Mouse (Mus musculus): ENCODE data around the gene Ldlrad3. TPM values are rescaled to one million over a fixed set of nuclear protein-coding genes. Genes with fewer than 3 reads are reported as not detected.

The Ldlrad3 gene
- total RNA-seq, 2 experiments from 2014 or later: 8.9 to 9.9 TPM

DNA sequence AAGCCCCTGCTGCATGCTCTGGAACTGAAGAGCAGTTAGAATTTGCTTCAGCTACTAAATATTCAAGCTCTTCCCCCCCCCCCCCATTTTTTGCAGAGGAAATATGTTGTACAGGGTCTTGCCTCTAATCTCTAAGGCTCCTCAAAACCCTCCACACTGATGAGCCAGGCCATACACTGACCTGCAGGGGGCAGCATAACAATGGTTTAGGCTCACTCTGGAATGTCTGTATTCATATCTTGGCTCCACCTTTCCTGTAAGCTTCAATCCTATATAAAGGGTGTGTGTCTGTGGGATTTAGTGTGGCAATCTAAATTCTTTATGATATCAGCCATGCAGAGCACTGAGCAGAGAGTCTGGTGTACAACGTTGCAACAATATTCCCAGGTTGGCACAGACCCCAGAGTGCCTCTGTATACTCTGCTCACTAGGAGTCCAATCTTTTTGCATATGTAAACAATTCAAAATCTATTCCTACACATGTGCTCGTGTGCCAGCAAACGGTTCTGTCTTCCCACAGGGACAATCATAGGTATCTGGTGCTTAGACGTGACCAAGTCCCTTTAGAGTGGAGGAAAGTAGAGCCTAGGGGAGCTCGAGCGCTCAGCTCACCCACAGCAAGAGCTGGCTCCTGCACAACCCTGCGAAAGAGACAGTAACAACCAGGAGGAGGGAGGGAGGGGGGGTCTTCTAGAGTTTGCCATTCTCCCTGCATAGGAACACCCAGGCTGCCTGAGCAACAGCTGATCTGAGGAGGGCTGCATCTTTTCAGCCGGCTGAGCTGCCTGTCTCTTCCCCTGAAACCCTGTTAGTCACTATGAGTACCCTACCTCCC, 94.5 kb downstream of the Ldlrad3 start:
- peak; percentile 73 to 78 for DNase-seq (ENCODE audit: low spot score in 2 of 2)
- intact Hi-C loops (cut with DNase I): loop anchor here (2.0 to 5.0 kb wide), 3 partner anchors 96 to 359 kb away; partner anchors contain the start of gene Ldlrad3

DNA sequence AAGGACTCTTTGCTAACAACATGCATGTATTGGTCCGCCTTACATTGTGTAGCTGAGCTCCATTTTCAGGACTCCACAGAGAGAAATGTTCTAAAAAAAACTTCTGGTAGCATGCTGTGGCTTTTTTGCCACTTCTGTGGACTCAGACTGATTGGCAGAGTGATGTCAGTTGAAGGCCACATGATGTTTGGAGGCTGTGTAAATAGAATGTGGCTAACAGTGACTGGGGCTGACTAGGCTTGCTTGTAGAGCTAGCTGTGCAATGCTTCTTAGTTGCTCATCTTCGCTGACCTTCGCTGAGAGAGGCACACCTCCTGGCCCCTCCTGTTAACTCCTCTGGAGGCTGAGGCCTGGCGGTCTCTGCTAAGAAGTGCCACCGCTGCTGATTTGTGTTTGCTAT, 98.4 kb downstream of the Ldlrad3 start:
- intact Hi-C loops (cut with DNase I): no loop called here
- DNase-seq (ENCODE audit: low spot score in 2 of 2): no peak

DNA sequence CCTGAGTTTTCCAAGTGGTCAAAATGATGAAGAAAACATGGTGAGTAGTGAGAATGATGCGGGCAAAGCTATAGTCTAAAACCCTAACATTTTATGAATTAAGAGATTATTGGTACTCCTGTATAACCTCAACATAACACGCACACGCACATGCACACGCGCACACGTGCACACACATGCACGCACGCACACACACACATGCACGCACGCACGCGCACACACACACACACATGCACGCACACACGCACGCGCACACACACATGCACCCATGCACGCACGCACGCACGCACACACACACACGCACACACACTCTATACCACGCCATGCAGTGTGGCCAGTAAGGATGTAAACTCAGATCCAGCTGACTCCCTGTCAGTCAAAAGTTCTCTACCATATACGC, 99.6 kb downstream of the Ldlrad3 start:
- no peak for DNase-seq (ENCODE audit: low spot score in 2 of 2)
- intact Hi-C loops (cut with DNase I): no loop called here

DNA sequence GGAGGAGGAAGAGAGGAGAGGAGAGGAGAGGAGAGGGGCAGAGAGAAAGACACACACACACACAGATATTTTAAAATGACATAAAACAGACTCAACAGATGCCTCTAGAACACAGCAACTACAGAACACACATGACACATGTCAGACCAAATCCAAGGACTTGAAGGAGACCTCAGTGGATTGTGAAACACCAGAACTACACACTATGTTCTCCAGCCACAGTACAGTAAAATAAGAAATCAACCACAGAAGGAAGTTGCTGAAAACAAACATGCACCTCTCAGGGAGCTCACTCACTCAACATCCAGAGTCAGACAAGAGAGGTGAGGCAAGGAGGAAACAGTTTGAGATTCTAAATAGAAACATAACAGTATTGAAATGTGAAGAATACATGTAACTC, 103.4 kb downstream of the Ldlrad3 start:
- no peak for DNase-seq (ENCODE audit: low spot score in 2 of 2)
- intact Hi-C loops (cut with DNase I): no loop called here

DNA sequence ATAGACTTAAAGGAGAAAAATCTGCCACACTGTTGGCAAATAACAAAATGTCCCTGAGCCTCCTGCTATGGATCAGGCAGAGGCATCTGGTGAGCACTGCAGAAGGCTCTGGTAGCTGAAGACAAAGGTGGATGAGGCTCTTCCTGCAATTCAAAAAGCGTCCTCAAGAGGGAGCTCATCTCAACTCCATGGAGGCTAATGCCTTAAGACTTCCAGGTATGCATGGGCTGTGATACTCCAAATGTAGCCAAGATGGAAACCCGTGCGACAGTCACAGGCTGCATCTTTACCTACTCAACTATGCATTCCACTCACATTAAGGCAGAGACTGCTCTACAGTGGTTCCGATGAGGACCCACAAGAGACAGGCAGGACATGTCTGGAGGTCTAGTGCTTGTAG, 108.6 kb downstream of the Ldlrad3 start:
- peak; percentile 71 to 77 for DNase-seq (ENCODE audit: low spot score in 2 of 2)
- intact Hi-C loops (cut with DNase I): no loop called here

DNA sequence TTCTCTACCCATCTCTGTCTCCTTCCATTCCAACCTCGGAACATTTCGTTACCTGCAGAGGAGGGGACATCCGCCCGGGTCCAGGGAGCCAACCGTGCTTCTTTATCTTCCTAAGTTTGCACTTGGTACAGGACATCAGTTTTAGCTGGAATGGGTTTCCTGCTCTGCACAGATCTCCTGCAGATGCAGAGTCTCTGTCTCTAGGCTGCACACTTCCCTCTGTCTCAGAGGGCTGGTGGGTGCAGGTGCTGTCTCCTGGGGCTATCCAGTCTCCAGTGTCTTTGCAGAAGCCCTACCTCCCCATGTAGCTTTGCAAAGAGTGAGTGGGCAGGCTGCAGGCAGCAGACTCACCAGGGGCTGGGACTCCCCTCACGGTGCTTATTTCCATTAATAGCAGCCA, 109.9 kb downstream of the Ldlrad3 start:
- no peak for DNase-seq (ENCODE audit: low spot score in 2 of 2)
- intact Hi-C loops (cut with DNase I): no loop called here

DNA sequence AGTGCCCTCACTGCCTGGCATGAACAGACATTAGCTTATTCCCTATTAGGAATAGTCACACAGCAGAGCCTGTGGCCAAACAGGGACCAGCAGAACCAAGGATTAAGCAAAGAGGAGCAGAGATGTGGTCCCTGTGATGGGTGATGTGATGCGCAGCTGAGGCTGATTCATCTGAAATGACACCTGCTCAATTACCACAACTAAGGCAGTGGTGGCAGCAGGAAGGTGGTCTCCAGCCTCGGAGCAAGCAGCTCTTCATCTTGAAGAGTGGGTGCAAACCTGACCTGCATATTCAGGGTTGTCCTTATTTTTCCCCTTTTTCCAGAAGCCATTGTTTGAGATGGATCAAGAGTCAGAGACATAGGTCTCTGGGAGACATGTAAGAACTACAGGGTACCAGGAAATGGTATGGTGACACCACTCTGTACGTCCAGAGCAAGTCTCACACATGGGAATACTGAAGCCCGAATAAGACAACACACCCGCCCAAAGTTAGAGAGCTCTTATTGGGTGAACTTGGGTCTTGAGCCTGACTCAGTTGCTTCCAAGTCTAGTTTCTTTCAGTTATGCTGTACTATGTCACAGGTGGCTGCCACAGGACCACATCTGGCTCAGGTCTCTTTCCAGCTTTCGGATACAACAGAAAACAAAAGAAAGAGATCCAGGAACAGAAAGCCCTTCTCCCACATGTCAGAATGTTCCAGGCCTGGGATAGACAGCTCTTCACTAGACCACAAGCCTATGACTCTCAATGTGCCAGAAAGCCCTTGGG, 112.7 kb downstream of the Ldlrad3 start:
- intact Hi-C loops (cut with DNase I): no loop called here
- DNase-seq (ENCODE audit: low spot score in 2 of 2): no peak

DNA sequence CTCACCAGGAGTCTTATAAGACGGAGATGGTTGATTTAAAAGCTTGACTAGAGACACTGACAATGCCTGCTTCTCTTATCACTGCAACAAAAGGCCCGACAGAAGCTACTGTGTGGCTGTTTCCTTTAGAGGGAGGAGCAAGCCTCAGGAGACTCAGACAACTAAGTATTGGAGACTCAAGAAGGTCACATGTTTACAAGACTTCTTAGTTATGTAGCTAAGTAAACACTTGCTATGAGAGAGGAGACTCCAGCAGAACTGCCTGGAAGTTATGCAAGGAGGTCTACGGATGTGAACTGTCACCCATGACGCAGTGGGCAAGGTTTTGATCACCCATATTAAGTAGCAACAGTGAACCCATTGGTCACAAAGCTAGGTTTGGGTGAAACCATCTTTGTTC, 113.3 kb downstream of the Ldlrad3 start:
- intact Hi-C loops (cut with DNase I): no loop called here
- DNase-seq (ENCODE audit: low spot score in 2 of 2): no peak

DNA sequence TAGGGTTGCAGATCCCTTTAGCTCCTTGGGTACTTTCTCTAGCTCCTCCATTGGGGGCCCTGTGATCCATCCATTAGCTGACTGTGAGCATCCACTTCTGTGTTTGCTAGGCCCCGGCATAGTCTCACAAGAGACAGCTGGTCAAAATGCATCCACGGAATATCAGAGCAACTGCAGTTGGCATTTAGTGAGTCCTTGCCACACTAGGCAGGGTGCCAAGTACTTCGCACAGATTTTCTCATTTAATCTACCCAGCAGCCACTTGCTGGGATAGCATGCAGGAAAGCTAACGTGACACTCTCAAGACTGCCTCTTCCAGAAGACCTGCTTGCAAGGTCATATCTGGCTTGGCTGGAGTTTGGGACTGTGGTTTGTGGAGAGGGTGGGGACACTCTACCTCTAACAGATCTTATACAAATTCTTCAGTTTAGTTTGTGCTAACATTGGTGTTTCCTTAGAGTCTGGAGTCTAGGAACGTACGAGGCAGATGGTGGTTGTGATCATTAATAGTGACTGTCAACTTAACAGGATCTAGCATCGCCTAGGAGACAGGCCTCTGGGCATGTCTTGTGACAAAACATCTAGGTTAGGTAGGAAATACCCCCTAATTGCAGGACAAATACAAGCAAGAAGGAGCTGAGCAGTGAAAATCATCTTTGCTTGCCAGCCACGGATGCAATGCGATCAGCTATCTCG, 115.0 kb downstream of the Ldlrad3 start:
- DNase-seq (ENCODE audit: low spot score in 2 of 2): peak in 1 of 2 experiments; percentile 23
- intact Hi-C loops (cut with DNase I): no loop called here

DNA sequence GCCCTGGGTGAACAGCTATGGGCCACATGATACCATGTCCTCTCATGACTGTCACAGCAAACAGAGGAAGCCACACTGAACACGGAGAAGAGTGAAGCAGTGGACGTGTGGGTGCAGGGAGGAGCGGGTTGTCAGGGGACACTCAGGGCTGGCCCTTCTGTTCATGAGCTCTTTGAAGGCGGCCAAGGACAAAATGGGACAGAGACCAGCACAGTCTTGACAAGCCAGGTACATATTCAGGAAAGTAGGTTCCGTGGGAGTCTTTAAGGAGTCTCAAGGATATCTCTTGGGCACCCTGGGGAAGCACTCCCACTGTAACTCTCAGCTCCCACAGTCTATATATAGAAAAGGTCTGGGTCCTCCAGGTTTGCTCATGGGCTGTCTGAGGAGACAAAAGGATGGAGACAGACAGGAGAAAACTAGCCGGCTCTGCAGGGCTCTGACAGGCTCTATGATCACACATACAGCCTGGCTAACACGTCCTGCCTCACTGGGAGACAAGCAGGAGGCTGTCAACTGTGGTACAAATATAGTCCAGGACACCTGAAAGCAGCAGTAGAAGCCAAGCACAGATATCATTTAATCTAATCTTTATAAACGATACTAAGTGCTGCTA, 121.3 kb downstream of the Ldlrad3 start:
- intact Hi-C loops (cut with DNase I): no loop called here
- DNase-seq (ENCODE audit: low spot score in 2 of 2): no peak

DNA sequence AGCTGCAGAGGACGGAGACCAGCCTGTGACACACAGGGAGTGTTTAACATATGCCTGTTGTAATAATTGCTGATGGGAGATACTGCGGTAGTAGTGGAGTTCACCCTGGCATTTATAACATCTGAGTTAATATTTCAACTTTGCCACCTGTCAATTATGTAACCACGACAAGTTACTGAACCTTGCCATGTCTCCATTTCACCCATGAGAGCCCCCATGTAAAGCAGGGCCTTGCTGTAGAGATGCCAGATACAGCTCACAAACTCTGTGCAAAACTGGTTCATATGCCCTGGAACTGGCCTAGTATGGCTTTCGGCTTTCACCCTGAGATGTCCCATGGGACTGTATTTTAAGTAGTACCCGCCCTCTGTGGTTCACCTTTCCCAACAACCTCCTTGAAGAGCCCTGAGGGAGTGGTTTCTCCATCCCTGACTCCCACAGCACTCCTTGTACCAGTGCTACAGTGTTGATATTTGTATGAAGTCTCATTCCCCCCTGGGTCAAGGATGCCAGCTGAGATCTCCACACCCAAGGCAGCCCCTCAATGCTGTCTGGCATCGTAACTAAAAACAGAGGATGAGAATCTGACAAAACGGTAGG, 122.2 kb downstream of the Ldlrad3 start:
- DNase-seq (ENCODE audit: low spot score in 2 of 2): no peak
- intact Hi-C loops (cut with DNase I): no loop called here

DNA sequence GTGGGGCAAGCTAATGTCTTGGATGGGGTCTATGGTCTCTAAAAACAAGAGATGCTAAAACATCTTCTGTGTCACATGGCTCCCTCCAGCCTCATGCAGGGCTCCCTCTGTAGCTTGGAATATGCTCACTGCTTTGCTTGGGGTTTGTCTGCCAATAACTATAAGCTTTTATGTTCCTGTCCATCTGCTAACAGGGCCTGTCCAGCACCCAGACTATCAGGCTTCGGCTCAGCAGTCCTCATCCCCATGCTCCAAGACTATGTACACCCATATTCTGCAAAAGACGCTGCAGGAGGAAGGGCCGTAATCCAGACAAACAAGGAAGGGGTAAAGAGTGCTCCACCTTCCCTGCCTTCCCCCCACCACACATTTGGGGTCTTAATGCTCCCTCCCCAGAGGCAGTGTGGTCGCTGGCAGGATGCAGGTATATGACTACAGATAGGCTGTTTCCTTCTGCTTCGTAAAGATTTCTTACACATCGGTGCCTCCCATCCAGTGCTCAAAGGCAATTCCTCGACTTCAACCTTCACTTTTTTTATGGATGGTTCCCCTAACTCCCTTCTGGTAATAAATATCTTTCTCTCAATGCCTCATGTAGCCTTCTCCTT, 123.2 kb downstream of the Ldlrad3 start:
- intact Hi-C loops (cut with DNase I): no loop called here
- DNase-seq (ENCODE audit: low spot score in 2 of 2): no peak

DNA sequence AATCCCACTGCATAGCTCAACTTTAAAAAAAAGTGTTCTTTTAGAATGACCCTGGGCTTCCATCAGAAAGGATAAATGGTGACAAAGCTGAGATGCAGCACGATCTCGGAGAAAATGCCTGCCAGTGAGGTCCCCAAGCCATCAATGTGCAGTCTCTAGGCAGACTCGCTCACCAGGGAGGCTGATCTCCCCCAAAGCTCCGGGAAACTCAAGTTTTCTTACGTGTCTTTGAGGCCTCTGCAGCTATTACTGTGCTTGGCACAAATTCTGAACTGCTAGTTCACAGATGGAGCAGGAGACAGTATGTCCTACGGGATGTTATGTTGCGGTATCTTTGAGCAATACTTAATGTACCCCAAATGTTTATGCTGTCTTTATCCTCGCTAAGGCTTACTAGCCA, 124.3 kb downstream of the Ldlrad3 start:
- no peak for DNase-seq (ENCODE audit: low spot score in 2 of 2)
- intact Hi-C loops (cut with DNase I): no loop called here

DNA sequence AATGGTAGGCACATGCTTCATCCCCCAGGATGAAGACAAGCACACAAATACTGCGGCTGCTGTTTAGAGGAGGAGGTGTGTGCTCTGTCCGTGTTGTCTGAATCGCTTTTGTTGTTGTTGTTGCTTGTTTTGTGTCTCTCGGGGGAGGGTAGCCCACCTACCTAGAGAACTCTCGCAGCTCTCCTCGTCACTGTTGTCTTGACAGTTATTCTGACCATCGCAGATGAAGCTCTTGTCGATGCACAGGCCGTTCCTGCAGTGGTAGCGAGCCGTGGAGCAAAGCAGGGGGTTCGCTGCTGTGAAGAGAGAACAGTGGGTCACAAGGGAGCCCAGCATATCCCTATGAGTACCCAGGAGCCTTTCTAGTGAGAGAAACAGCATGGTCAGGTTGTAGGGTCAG, 128.4 kb downstream of the Ldlrad3 start:
- intact Hi-C loops (cut with DNase I): no loop called here
- DNase-seq (ENCODE audit: low spot score in 2 of 2): no peak

DNA sequence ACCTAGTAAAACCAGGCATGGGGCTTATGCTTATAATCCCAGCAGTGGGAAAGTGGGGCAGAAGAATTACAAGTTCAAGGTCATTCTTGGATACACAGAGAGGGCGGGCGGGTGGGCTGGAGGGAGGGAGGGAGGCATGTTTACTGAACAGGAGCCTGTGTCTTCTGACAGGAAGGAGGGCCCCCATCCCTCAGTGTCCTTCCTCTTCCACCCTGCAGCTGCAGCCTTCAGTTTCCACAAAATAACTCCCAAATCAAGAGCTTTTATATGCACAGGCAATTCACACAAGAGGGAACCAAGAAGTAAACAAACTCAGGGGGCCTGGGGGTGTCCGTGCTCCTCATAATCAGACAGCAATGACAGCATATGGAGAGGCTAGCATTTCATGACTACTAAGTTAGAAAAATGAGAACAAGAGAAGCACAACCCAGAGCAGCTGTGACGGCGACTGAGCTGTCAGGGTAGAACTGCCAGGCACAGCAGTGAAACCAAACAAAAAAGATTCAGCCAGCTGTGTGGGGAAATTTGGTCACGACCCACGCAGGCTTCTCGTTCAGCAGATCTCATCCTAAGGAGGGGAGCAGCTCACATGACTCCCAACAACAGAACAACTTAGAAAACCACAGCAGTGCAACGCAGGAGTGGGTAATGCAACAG, 129.0 kb downstream of the Ldlrad3 start:
- peak in 1 of 2 experiments; percentile 43 for DNase-seq (ENCODE audit: low spot score in 2 of 2)
- intact Hi-C loops (cut with DNase I): no loop called here

DNA sequence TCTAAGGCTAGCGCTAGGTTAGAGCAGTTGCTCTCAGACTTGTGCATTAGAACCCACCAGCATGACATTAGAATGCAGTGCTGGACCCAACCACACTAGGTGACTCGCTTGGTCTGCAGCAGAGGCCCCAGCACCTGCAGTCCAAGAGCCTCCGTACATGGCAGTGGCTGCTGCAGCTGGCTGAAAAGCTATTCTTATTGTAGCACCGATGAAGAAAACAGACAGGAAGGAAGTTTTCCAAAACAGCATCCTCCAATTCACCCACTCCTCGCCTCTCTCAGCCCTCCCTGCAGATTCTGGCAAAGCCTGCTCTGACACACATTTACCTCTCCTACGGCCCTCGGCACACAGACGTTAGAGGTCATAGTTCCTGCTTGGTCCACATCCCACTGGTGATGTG, 130.0 kb downstream of the Ldlrad3 start:
- DNase-seq (ENCODE audit: low spot score in 2 of 2): no peak
- intact Hi-C loops (cut with DNase I): no loop called here

DNA sequence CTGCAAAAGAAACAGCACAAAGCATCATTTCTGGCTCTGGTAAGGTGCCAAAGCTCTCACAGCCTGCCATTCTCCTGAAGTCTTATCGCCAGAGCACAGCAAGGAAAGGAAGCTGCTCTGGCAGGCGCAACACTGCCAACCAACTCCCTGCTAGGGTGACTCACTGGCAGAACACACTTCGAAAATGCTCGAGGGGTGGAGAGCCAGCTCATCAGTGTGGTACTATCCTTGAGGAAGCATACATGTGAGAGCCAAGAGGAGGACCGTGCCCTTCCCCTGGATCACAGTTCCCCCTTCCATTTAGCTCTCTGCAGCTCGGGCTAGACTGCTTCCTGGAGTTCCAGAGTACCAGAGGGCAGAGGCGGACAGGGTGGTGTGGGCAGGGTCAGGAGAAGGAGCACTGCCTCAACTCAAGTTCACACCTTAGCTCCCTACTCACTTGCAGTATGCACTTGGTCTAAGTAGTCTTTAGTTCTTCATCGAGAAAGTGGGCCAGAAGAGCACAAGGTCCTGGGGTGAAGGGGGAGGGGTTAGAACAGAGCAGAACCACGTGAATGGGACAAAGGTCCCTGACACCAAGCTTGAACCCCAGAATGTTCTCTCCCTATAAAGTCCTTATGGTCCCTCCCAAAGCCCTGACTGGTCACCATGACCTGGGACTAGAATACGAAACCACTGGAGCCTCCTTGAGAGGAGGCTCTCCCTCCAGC, 133.1 kb downstream of the Ldlrad3 start:
- DNase-seq (ENCODE audit: low spot score in 2 of 2): peak; percentile 75
- intact Hi-C loops (cut with DNase I): no loop called here

DNA sequence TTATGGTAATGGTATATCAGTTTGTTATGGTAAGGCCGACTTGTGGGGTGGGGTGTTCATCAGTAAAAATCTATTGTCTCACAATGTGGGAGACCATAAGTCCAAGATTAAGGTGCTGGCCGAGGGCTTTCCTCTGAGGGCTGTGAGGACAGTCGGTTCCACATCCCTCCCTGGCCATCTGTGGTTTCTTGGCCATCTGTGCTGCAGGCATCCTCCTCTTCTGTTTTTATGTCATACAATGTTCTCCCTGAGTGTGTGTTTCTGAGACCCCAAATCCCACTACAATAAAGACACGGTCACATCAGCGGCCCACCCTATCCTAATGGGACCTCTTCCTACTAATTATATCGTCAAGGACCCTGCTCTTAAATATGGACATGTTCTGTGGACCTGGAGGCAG, 133.8 kb downstream of the Ldlrad3 start:
- intact Hi-C loops (cut with DNase I): no loop called here
- peak; percentile 49 to 58 for DNase-seq (ENCODE audit: low spot score in 2 of 2)

All from left cerebral cortex, postnatal 36 days (tissue).